Mouse (Mus musculus) bone marrow macrophage, adult 2 months (primary cell): ENCODE data around the gene Sall1.

Experiments used
- CTCF ChIP-seq: IDR thresholded peaks from 2 replicates; pipeline ENCODE4 v1.5.1; 2012; ENCODE audit warnings: low read depth, mild to moderate bottlenecking, low read length, moderate library complexity
- POLR2A ChIP-seq: IDR thresholded peaks from 2 replicates; pipeline ENCODE4 v1.6.1; 2012; ENCODE audit warnings: mild to moderate bottlenecking, low read depth, low read length, borderline replicate concordance

GRCm38 (mm10) chr8:89043940-89044339, at the start of gene Sall1:
- TF ChIP-seq CTCF, result no peak
- TF ChIP-seq POLR2A, result no peak
